Mouse (Mus musculus) frontal cortex, postnatal 10 days (tissue): ENCODE results near the gene Clybl.

Source experiments
- DNase-seq, 2 experiments: peaks; one replicate each; pipeline ENCODE4 v3.0.0; 2022; ENCODE audit warnings: low spot score in 2 of 2, mixed read lengths in 1 of 2

The Clybl gene

GRCm38 (mm10) chr14:122426529-122427203, 245.2 kb downstream of the Clybl start:
- no peak for DNase-seq

- DNase-seq = no peak
Measured at GRCm38 (mm10) chr14:122427204-122427560, 245.7 kb downstream of the Clybl start.

- no peak for DNase-seq
Measured at GRCm38 (mm10) chr14:122427654-122428053, 246.2 kb downstream of the Clybl start.

- DNase-seq = no peak
Measured at GRCm38 (mm10) chr14:122432558-122432957, 251.1 kb downstream of the Clybl start.

- no peak for DNase-seq
Measured at GRCm38 (mm10) chr14:122434039-122434438, 252.5 kb downstream of the Clybl start.

- no peak for DNase-seq
Measured at GRCm38 (mm10) chr14:122436850-122437249, 255.3 kb downstream of the Clybl start.

- DNase-seq = no peak
Measured at GRCm38 (mm10) chr14:122449601-122450495, 268.3 kb downstream of the Clybl start.

GRCm38 (mm10) chr14:122450496-122451382, 269.2 kb downstream of the Clybl start, which contains the start of gene Gm5089:
Gm5089 (minus strand) TSS chr14:122451115.
- no peak for DNase-seq

GRCm38 (mm10) chr14:122451551-122452145, 270.1 kb downstream of the Clybl start:
- no peak for DNase-seq
